ENCODE assay signal across 18 mouse cellular contexts in genomic region chr16:24313544-24314326, GRCm38 (mm10).
A peak's percentile ranks its signal among the peaks of the same experiment; 100 is the strongest.
DNase-seq lines count a peak whose midpoint lies in the region; ATAC-seq and TF ChIP-seq lines count a peak whose summit lies in the region.
"Had no signal": no experiment of that assay in that cellular context is flagged by ENCODE, and none has a peak within 500 bp of the region (broad histone marks: within the 10 kb centered on the region; RNA-seq: fewer than 3 reads in every experiment).

No protein-coding gene starts in this region.

- CTCF ChIA-PET in Patski (lab: Charles Lee), result interaction anchor here (0.7 to 1.3 kb wide), 4 partner anchors 14 to 330 kb away, joined by 3 to 4 read pairs (median 3); no protein-coding TSS in a partner anchor

- no peak overlapping the region for H3K9ac ChIP-seq in midbrain, embryonic 16.5 days (ENCODE audit: low read depth, low read length)
- no peak overlapping the region for H3K9ac ChIP-seq in midbrain, embryonic 14.5 days (replicated peaks; ENCODE audit: low read length)
- H3K9ac ChIP-seq: heart, embryonic 13.5 days; kidney, embryonic 15.5 days; liver, embryonic 14.5 days; neural tube, embryonic 13.5 days had no signal

- intact Hi-C loops in left cerebral cortex, postnatal 25 days (cut with DNase I), result no loop called here

- 66% methylated on average over 7 of the region's 7 CpGs for WGBS in midbrain, embryonic 16.5 days
- WGBS in midbrain, embryonic 14.5 days, result 77% methylated on average over 7 of the region's 7 CpGs
- WGBS in small intestine, adult 2 months, result 24% methylated on average over 7 of the region's 7 CpGs

- no peak overlapping the region for H3K4me2 ChIP-seq in midbrain, embryonic 16.5 days (ENCODE audit: low read length)
- no peak overlapping the region for H3K4me2 ChIP-seq in midbrain, embryonic 14.5 days (ENCODE audit: low read length)
- H3K4me2 ChIP-seq: heart, embryonic 13.5 days; kidney, embryonic 15.5 days; neural tube, embryonic 13.5 days had no signal

- TF ChIP-seq POLR2A in small intestine, adult 2 months (IDR thresholded peaks at IDR 0.05; ENCODE audit: low read depth, low read length), result no peak

- no peak for DNase-seq in midbrain, embryonic 14.5 days
- peak; percentile 57 for DNase-seq in Patski (ENCODE audit: low read depth, low spot score)
- peak; percentile 46 for DNase-seq in brain, adult 2 months (ENCODE audit: low read depth, low spot score)
- DNase-seq in left cerebral cortex, postnatal 25 days (ENCODE audit: low spot score in 2 of 2), result no peak
- no peak for DNase-seq in cerebellum, adult 8-10 months
- DNase-seq: cerebellum, adult 9-11 months; layer of hippocampus, adult 9-11 months; lung, postnatal 36 days; spleen, adult 18-20 months had no signal

- H3K27me3 ChIP-seq in midbrain, embryonic 16.5 days (ENCODE audit: control insufficient read depth, insufficient read depth, low read depth, low read length), result no peaks in the 10 kb centered on the region
- no peaks in the 10 kb centered on the region for H3K27me3 ChIP-seq in midbrain, embryonic 14.5 days (ENCODE audit: control insufficient read depth, insufficient read depth, low read length)
- no peaks in the 10 kb centered on the region for H3K27me3 ChIP-seq in Patski
- no peaks in the 10 kb centered on the region for H3K27me3 ChIP-seq in small intestine, adult 2 months (ENCODE audit: control insufficient read depth, insufficient read depth, low read length)
- H3K27me3 ChIP-seq: heart, embryonic 13.5 days; kidney, embryonic 15.5 days; neural tube, embryonic 13.5 days had no signal

- H3K27ac ChIP-seq in midbrain, embryonic 16.5 days (ENCODE audit: low read length), result no peak overlapping the region
- no peak overlapping the region for H3K27ac ChIP-seq in midbrain, embryonic 14.5 days (replicated peaks; ENCODE audit: low read depth, low read length)
- H3K27ac ChIP-seq in small intestine, adult 2 months (ENCODE audit: insufficient read depth, low read depth, low read length), result peak overlapping the region; percentile 74
- H3K27ac ChIP-seq: heart, embryonic 13.5 days; hindbrain, embryonic 10.5 days; kidney, embryonic 15.5 days; liver, embryonic 14.5 days; neural tube, embryonic 13.5 days had no signal

- in situ Hi-C loops in Patski (cut with MboI; ENCODE audit: low pct_unique_long_range_greater_than_20kb), result no loop called here

- no peaks in the 10 kb centered on the region for H3K4me1 ChIP-seq in midbrain, embryonic 16.5 days (ENCODE audit: control insufficient read depth, insufficient read depth, low read length)
- H3K4me1 ChIP-seq in midbrain, embryonic 14.5 days (ENCODE audit: control insufficient read depth, insufficient read depth, low read length), result no peaks in the 10 kb centered on the region
- H3K4me1 ChIP-seq in small intestine, adult 2 months (ENCODE audit: control insufficient read depth, insufficient read depth, insufficient read length, low read length), result peaks cover 10% of the 10 kb centered on the region; the same call in 1 of the 2 replicates
- H3K4me1 ChIP-seq: heart, embryonic 13.5 days; hindbrain, embryonic 10.5 days; kidney, embryonic 15.5 days; neural tube, embryonic 13.5 days had no signal

- H3K36me3 ChIP-seq in midbrain, embryonic 16.5 days (ENCODE audit: control insufficient read depth, insufficient read depth, low read length), result no peaks in the 10 kb centered on the region
- no peaks in the 10 kb centered on the region for H3K36me3 ChIP-seq in midbrain, embryonic 14.5 days (ENCODE audit: control insufficient read depth, insufficient read depth, low read length)
- no peaks in the 10 kb centered on the region for H3K36me3 ChIP-seq in small intestine, adult 2 months (ENCODE audit: control insufficient read depth, insufficient read depth, low read length)
- H3K36me3 ChIP-seq: heart, embryonic 13.5 days; hindbrain, embryonic 10.5 days; kidney, embryonic 15.5 days; neural tube, embryonic 13.5 days had no signal

- TF ChIP-seq CTCF in Patski (IDR thresholded peaks at IDR 0.05), result no peak
- TF ChIP-seq CTCF in small intestine, adult 2 months (IDR thresholded peaks at IDR 0.05; ENCODE audit: extremely low read depth, insufficient read length, insufficient replicate concordance, low read depth, low read length), result peak; percentile 25; the same call in 1 of the 2 replicates

- no peak overlapping the region for H3K4me3 ChIP-seq in midbrain, embryonic 16.5 days (ENCODE audit: low read depth, low read length)
- H3K4me3 ChIP-seq in midbrain, embryonic 14.5 days (replicated peaks; ENCODE audit: low read depth, low read length), result no peak overlapping the region
- no peak overlapping the region for H3K4me3 ChIP-seq in small intestine, adult 2 months (ENCODE audit: low read depth, low read length)
- H3K4me3 ChIP-seq: erythroblast, embryonic 14.5 days; heart, embryonic 13.5 days; hindbrain, embryonic 10.5 days; kidney, embryonic 15.5 days; neural tube, embryonic 13.5 days had no signal

- 0 out of 2 replicates have a peak, but pooled peaks have one; percentile 32 for ATAC-seq in midbrain, embryonic 16.5 days
- no peak for ATAC-seq in midbrain, embryonic 14.5 days (ENCODE audit: low FRiP score, low TSS enrichment)
- ATAC-seq in Patski, result peak; percentile 65
- no peak for ATAC-seq in activated CD4-positive, CD25-positive, alpha-beta regulatory T cell, adult 4 months

- POLR2A ChIA-PET in Patski (lab: Charles Lee), result interaction anchor here (0.6 kb wide), 2 partner anchors 16 to 150 kb away, joined by 3 to 5 read pairs; no protein-coding TSS in a partner anchor

- no peaks in the 10 kb centered on the region for H3K9me3 ChIP-seq in midbrain, embryonic 16.5 days (replicated peaks; ENCODE audit: control insufficient read depth, low read length, poor library complexity, severe bottlenecking)
- no peaks in the 10 kb centered on the region for H3K9me3 ChIP-seq in midbrain, embryonic 14.5 days (ENCODE audit: control insufficient read depth, low read length)
- H3K9me3 ChIP-seq: heart, embryonic 13.5 days; hindbrain, embryonic 10.5 days; kidney, embryonic 15.5 days; neural tube, embryonic 13.5 days had no signal

Comparison
In these comparisons a context has a peak if more than half of its experiments do, and no peak if none do; other contexts are left out.
1. ATAC-seq: peak in midbrain, embryonic 16.5 days (single experiment) and Patski (single experiment); none in midbrain, embryonic 14.5 days (single experiment) and activated CD4-positive, CD25-positive, alpha-beta regulatory T cell, adult 4 months (single experiment).
2. DNase-seq: peak in Patski (single experiment) and brain, adult 2 months (single experiment); none in midbrain, embryonic 14.5 days (single experiment), left cerebral cortex, postnatal 25 days (0 of 2) and cerebellum, adult 8-10 months (single experiment).